Mouse (Mus musculus): Measurements from ENCODE around the gene Ciz1.

DNA sequence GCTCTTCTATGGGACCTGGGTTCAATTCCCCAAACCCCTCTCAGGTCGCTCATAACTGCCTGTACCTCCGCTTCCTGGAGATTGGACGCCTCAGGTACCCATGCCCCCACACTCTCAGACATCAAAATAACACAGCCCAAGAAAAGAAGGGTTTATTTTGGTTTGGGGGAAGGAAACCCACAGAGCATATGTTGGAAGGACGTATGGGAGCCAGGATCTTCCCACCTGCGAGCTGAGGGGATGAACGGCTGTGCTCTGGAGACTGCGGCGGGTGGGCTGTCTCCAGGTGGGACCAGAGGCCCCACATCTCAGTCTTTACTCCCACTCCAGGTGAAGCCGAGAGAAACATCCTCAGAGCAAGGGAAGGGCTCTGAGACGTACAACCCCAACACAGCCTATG is 24.8 kb downstream of the Ciz1 start:
- TF ChIP-seq CTCF (IDR thresholded peaks at IDR 0.05; ENCODE audit: borderline replicate concordance, extremely low read depth, insufficient read depth, insufficient read length) (no peak), POLR2A (IDR thresholded peaks at IDR 0.05; ENCODE audit: borderline replicate concordance, extremely low read depth, insufficient read depth, insufficient read length, poor library complexity, severe bottlenecking) (no peak)

All from brain, embryonic 14.5 days (tissue).